Mouse (Mus musculus): ENCODE measurements around the gene Zbtb16.

- no peak for TF ChIP-seq CTCF (conservative IDR thresholded peaks at IDR 0.05; ENCODE audit: insufficient read depth, insufficient read length, low read depth, low read length)
- TF ChIP-seq POLR2A (IDR thresholded peaks at IDR 0.05; ENCODE audit: low read depth, low read length) = no peak
Measured at GRCm38 (mm10) chr9:48722261-48722920, 113.6 kb downstream of the Zbtb16 start.

Data from kidney, adult 2 months (tissue).